Mouse (Mus musculus): ENCODE data around the gene Lrrk1.
"Not testable (repeated sequence)": the region's sequence is repeated elsewhere in the genome, so short reads cannot be mapped to it uniquely, and the experiment has no call there.

The Lrrk1 gene

GRCm38 (mm10) chr7:66219028-66219793, 168.9 kb downstream of the Lrrk1 start:
- no peak for DNase-seq

- no peak for DNase-seq
These were observed 169.7 kb downstream of the Lrrk1 start for GRCm38 (mm10) chr7:66218193-66219014.

GRCm38 (mm10) chr7:66217531-66218094, 170.5 kb downstream of the Lrrk1 start:
- no peak for DNase-seq

GRCm38 (mm10) chr7:66217011-66217410, 171.1 kb downstream of the Lrrk1 start:
- DNase-seq, result peak; percentile 45

- DNase-seq, result no peak
These were observed 172.2 kb downstream of the Lrrk1 start for GRCm38 (mm10) chr7:66215911-66216310.

GRCm38 (mm10) chr7:66214477-66214876, 173.7 kb downstream of the Lrrk1 start:
- no peak for DNase-seq

- DNase-seq, result no peak
These were observed 175.3 kb downstream of the Lrrk1 start for GRCm38 (mm10) chr7:66212887-66213286.

GRCm38 (mm10) chr7:66209920-66210319, 178.2 kb downstream of the Lrrk1 start:
- no peak for DNase-seq

GRCm38 (mm10) chr7:66201657-66202056, 186.5 kb downstream of the Lrrk1 start:
- no peak for DNase-seq

GRCm38 (mm10) chr7:66200791-66201450, 187.2 kb downstream of the Lrrk1 start:
- no peak for DNase-seq

- DNase-seq, result no peak
These were observed 187.8 kb downstream of the Lrrk1 start for GRCm38 (mm10) chr7:66200383-66200782.

GRCm38 (mm10) chr7:66199391-66199831, 188.7 kb downstream of the Lrrk1 start:
- DNase-seq, result no peak

- DNase-seq, result no peak
These were observed 189.7 kb downstream of the Lrrk1 start for GRCm38 (mm10) chr7:66198416-66198815.

GRCm38 (mm10) chr7:66196609-66197445, 191.3 kb downstream of the Lrrk1 start:
- DNase-seq, result no peak

GRCm38 (mm10) chr7:66195881-66196280, 192.3 kb downstream of the Lrrk1 start:
- DNase-seq, result no peak

GRCm38 (mm10) chr7:66194511-66194910, 193.6 kb downstream of the Lrrk1 start:
- no peak for DNase-seq

- DNase-seq, result not testable (repeated sequence)
These were observed 197.8 kb downstream of the Lrrk1 start for GRCm38 (mm10) chr7:66190385-66190784.

- no peak for DNase-seq
These were observed 200.4 kb downstream of the Lrrk1 start for GRCm38 (mm10) chr7:66187581-66188231.

- no peak for DNase-seq
These were observed 202.8 kb downstream of the Lrrk1 start for GRCm38 (mm10) chr7:66185370-66185769.

GRCm38 (mm10) chr7:66184026-66184425, 204.1 kb downstream of the Lrrk1 start:
- DNase-seq, result no peak

GRCm38 (mm10) chr7:66183404-66183803, 204.7 kb downstream of the Lrrk1 start:
- no peak for DNase-seq
